Mouse (Mus musculus) 416B (cell line): ENCODE results near the gene Zfp800.

ENCODE experiments used
- DNase-seq: peaks from one replicate; pipeline ENCODE4 v3.0.0; 2011; ENCODE audit warnings: low read depth

Gene Zfp800

GRCm38 (mm10) chr6:28202833-28203232 is 195.0 kb downstream of the Zfp800 start:
- DNase-seq, result no peak

GRCm38 (mm10) chr6:28193901-28194300 is 203.9 kb downstream of the Zfp800 start:
- DNase-seq, result no peak

- DNase-seq, result no peak
Measured at GRCm38 (mm10) chr6:28191935-28192334, 205.9 kb downstream of the Zfp800 start.
